Mouse (Mus musculus) monocyte, adult 5-6 weeks (primary cell): ENCODE measurements at regions not wholly inside any gene's neighbourhood (a gene's known extent, or its start where the extent isn't known, plus 50 kb on each side); places are given as distances from the start of the nearest gene placed in this dataset.

Source experiments
- ATAC-seq: fragments of 153-309, 156-312 bp; replicated peaks from 2 replicates; pipeline ENCODE4 v1.8.0; 2017; ENCODE audit warnings: mild to moderate bottlenecking; ENCODE audit not compliant: low TSS enrichment, insufficient number of reproducible peaks, severe bottlenecking, poor library complexity, low FRiP score

GRCm38 (mm10) chr3:20985682-20986376, 618.9 kb upstream of the Agtr1b start:
- ATAC-seq: no peak

- ATAC-seq: no peak
Observed at GRCm38 (mm10) chr3:20984146-20984545, 617.2 kb upstream of the Agtr1b start.

GRCm38 (mm10) chr3:20973077-20973476, 606.1 kb upstream of the Agtr1b start:
- ATAC-seq: no peak
